Mouse (Mus musculus) heart, embryonic 15.5 days (tissue): ENCODE results near the gene Trim11. TPM values are rescaled to one million over a fixed set of nuclear protein-coding genes. Genes with fewer than 3 reads are reported as not detected.

ENCODE experiments used
- ATAC-seq: fragments of 200-750 bp; cut with Nextera tagmentation; replicated peaks from 2 replicates; pipeline ENCODE4 v1.8.0; 2017; ENCODE audit warnings: low read depth, moderate TSS enrichment; ENCODE audit not compliant: insufficient number of reproducible peaks, insufficient read depth, low FRiP score
- H3K27ac ChIP-seq: fragments of 300-500 bp; sonication (generic); 2 replicates; pipeline ENCODE4 v1.5.1; 2015; ENCODE audit warnings: mild to moderate bottlenecking, inconsistent platforms
- H3K27me3 ChIP-seq: fragments of 300-500 bp; sonication (generic); 2 replicates; pipeline ENCODE4 v1.6.1; 2015; ENCODE audit warnings: inconsistent platforms
- H3K36me3 ChIP-seq: fragments of 300-500 bp; sonication (generic); 2 replicates; pipeline ENCODE4 v1.6.1; 2015; ENCODE audit warnings: mild to moderate bottlenecking, inconsistent platforms
- H3K4me1 ChIP-seq: fragments of 300-500 bp; sonication (generic); replicated peaks from 2 replicates; pipeline ENCODE4 v1.6.1; 2015; ENCODE audit warnings: inconsistent platforms
- H3K4me2 ChIP-seq: fragments of 300-500 bp; sonication (generic); 2 replicates; pipeline ENCODE4 v1.6.1; 2015; ENCODE audit warnings: inconsistent platforms, mild to moderate bottlenecking, moderate library complexity
- H3K4me3 ChIP-seq: fragments of 300-500 bp; sonication (generic); 2 replicates; pipeline ENCODE4 v1.5.1; 2015; ENCODE audit warnings: mild to moderate bottlenecking, inconsistent platforms
- H3K9ac ChIP-seq: fragments of 300-500 bp; sonication (generic); 2 replicates; pipeline ENCODE4 v1.6.1; 2015; ENCODE audit warnings: mild to moderate bottlenecking, inconsistent platforms
- H3K9me3 ChIP-seq: fragments of 300-500 bp; sonication (generic); replicated peaks from 2 replicates; pipeline ENCODE4 v1.6.1; 2016; ENCODE audit warnings: inconsistent platforms
- WGBS: fragments of 180-500 bp; shearing (Covaris S2); methylation state at CpG from one replicate; pipeline ENCODE4 v1.1.7; 2015; ENCODE audit warnings: mixed read lengths; 5-methylcytosine and 5-hydroxymethylcytosine counted together
- polyA plus RNA-seq: library from polyadenylated mRNA; unstranded; fragments of >200 nt; fragmentation: Nextera tagmentation; extraction: Ambion mirVana; gene quantifications from 2 replicates; pipeline ENCODE4 v1.2.1, GENCODE M21; 2015

Trim11 gene
- polyA plus RNA-seq, 1 experiment from 2014 or later, result 26.9 TPM

GRCm38 (mm10) chr11:58983691-58984341, 5.9 kb downstream of the Trim11 start:
- peak; percentile 79 for ATAC-seq
- H3K27ac ChIP-seq, result peak overlapping the region; percentile 92
- peak overlapping the region; percentile 37; the same call in 1 of the 2 replicates for H3K9ac ChIP-seq
- no peaks in the 10 kb centered on the region for H3K27me3 ChIP-seq
- WGBS, result 48% methylated on average over 6 of the region's 6 CpGs
- peak overlapping the region; percentile 42 for H3K4me2 ChIP-seq
- H3K4me1 ChIP-seq, result peaks cover 94% of the 10 kb centered on the region
- H3K9me3 ChIP-seq, result no peaks in the 10 kb centered on the region
- H3K36me3 ChIP-seq, result peaks cover 43% of the 10 kb centered on the region
- H3K4me3 ChIP-seq, result no peak overlapping the region

GRCm38 (mm10) chr11:58984657-58985056, 6.8 kb downstream of the Trim11 start:
- peak overlapping the region; percentile 92 for H3K27ac ChIP-seq
- H3K4me1 ChIP-seq, result peaks cover 93% of the 10 kb centered on the region
- H3K36me3 ChIP-seq, result peaks cover 50% of the 10 kb centered on the region
- no peak overlapping the region for H3K4me3 ChIP-seq
- WGBS, result 81% methylated on average over 7 of the region's 7 CpGs
- H3K27me3 ChIP-seq, result no peaks in the 10 kb centered on the region
- H3K4me2 ChIP-seq, result peak overlapping the region; percentile 24; the same call in 1 of the 2 replicates
- peak overlapping the region; percentile 29; the same call in 1 of the 2 replicates for H3K9ac ChIP-seq
- no peak for ATAC-seq
- H3K9me3 ChIP-seq, result no peaks in the 10 kb centered on the region

- no peak overlapping the region for H3K4me2 ChIP-seq
- whole genome bisulfite sequencing, result 58% methylated on average over 3 of the region's 3 CpGs
- H3K27me3 ChIP-seq, result no peaks in the 10 kb centered on the region
- H3K27ac ChIP-seq, result peak overlapping the region; percentile 92
- ATAC-seq, result no peak
- H3K4me3 ChIP-seq, result no peak overlapping the region
- peaks cover 53% of the 10 kb centered on the region for H3K36me3 ChIP-seq
- peaks cover 93% of the 10 kb centered on the region for H3K4me1 ChIP-seq
- no peak overlapping the region for H3K9ac ChIP-seq
- no peaks in the 10 kb centered on the region for H3K9me3 ChIP-seq
Measured at GRCm38 (mm10) chr11:58985299-58985917, 7.5 kb downstream of the Trim11 start.

GRCm38 (mm10) chr11:58989166-58989565, 11.3 kb downstream of the Trim11 start:
- Histone ChIP-seq H3K4me3 (no peak overlapping the region), H3K36me3 (peaks cover 39% of the 10 kb centered on the region; the same call in 1 of the 2 replicates), H3K4me2 (no peak overlapping the region), H3K4me1 (peaks cover 96% of the 10 kb centered on the region), H3K27me3 (0 out of 2 replicates have a peak, but pooled peaks cover 4% of the 10 kb centered on the region), H3K9ac (no peak overlapping the region), H3K9me3 (no peaks in the 10 kb centered on the region), H3K27ac (peak overlapping the region; percentile 88)
- ATAC-seq, result no peak
- 95% methylated on average over 4 of the region's 4 CpGs for WGBS

- peaks cover 34% of the 10 kb centered on the region; the same call in 1 of the 2 replicates for H3K36me3 ChIP-seq
- H3K4me1 ChIP-seq, result peaks cover 96% of the 10 kb centered on the region
- WGBS, result 64% methylated on average over 17 of the region's 17 CpGs
Measured at GRCm38 (mm10) chr11:58990141-58990540, 12.2 kb downstream of the Trim11 start.

GRCm38 (mm10) chr11:58990794-58991193, 12.9 kb downstream of the Trim11 start:
- WGBS, result 40% methylated on average over 9 of the region's 9 CpGs
- H3K36me3 ChIP-seq, result peaks cover 28% of the 10 kb centered on the region; the same call in 1 of the 2 replicates
- no peak overlapping the region for H3K4me3 ChIP-seq
- H3K9ac ChIP-seq, result peak overlapping the region; percentile 40; the same call in 1 of the 2 replicates
- peaks cover 96% of the 10 kb centered on the region for H3K4me1 ChIP-seq
- H3K27ac ChIP-seq, result peak overlapping the region; percentile 88
- peak; percentile 82 for ATAC-seq
- H3K9me3 ChIP-seq, result no peaks in the 10 kb centered on the region
- peaks cover 12% of the 10 kb centered on the region for H3K27me3 ChIP-seq
- peak overlapping the region; percentile 22 for H3K4me2 ChIP-seq

More at GRCm38 (mm10) chr11:58990141-58990540, 12.2 kb downstream of the Trim11 start:
- no peak overlapping the region for H3K4me3 ChIP-seq
- peak overlapping the region; percentile 88 for H3K27ac ChIP-seq
- peak overlapping the region; percentile 22 for H3K4me2 ChIP-seq
- no peak for ATAC-seq
- H3K27me3 ChIP-seq, result peaks cover 10% of the 10 kb centered on the region
- no peaks in the 10 kb centered on the region for H3K9me3 ChIP-seq
- peak overlapping the region; percentile 40; the same call in 1 of the 2 replicates for H3K9ac ChIP-seq

GRCm38 (mm10) chr11:58991911-58992310, 14.0 kb downstream of the Trim11 start:
- no peaks in the 10 kb centered on the region for H3K9me3 ChIP-seq
- peak overlapping the region; percentile 88 for H3K27ac ChIP-seq
- WGBS, result 75% methylated on average over 3 of the region's 3 CpGs
- no peak overlapping the region for H3K9ac ChIP-seq
- ATAC-seq, result no peak
- H3K4me2 ChIP-seq, result no peak overlapping the region
- peaks cover 96% of the 10 kb centered on the region for H3K4me1 ChIP-seq
- H3K27me3 ChIP-seq, result peaks cover 12% of the 10 kb centered on the region
- peaks cover 25% of the 10 kb centered on the region; the same call in 1 of the 2 replicates for H3K36me3 ChIP-seq
- no peak overlapping the region for H3K4me3 ChIP-seq

- no peaks in the 10 kb centered on the region for H3K9me3 ChIP-seq
- H3K4me2 ChIP-seq, result no peak overlapping the region
- WGBS, result 61% methylated on average over 6 of the region's 6 CpGs
- H3K36me3 ChIP-seq, result peaks cover 17% of the 10 kb centered on the region; the same call in 1 of the 2 replicates
- H3K4me3 ChIP-seq, result no peak overlapping the region
- ATAC-seq, result no peak
- H3K27ac ChIP-seq, result peak overlapping the region; percentile 88
- H3K9ac ChIP-seq, result no peak overlapping the region
- peaks cover 96% of the 10 kb centered on the region for H3K4me1 ChIP-seq
- H3K27me3 ChIP-seq, result peaks cover 12% of the 10 kb centered on the region
Measured at GRCm38 (mm10) chr11:58993091-58993670, 15.3 kb downstream of the Trim11 start.

GRCm38 (mm10) chr11:58994337-58994826, 16.5 kb downstream of the Trim11 start:
- Histone ChIP-seq H3K9me3 (no peaks in the 10 kb centered on the region), H3K27me3 (peaks cover 12% of the 10 kb centered on the region), H3K4me3 (peak overlapping the region; percentile 25), H3K36me3 (peaks cover 10% of the 10 kb centered on the region; the same call in 1 of the 2 replicates), H3K4me2 (peak overlapping the region; percentile 54), H3K4me1 (peaks cover 97% of the 10 kb centered on the region), H3K9ac (peak overlapping the region; percentile 11), H3K27ac (peak overlapping the region; percentile 88; the same call in 1 of the 2 replicates)
- 7% methylated on average over 35 of the region's 35 CpGs for WGBS
- ATAC-seq, result peak; percentile 25; the same call in 1 of the 2 replicates

GRCm38 (mm10) chr11:58995061-58995806, 17.3 kb downstream of the Trim11 start:
- H3K9ac ChIP-seq, result no peak overlapping the region; the same call in 1 of the 2 replicates
- ATAC-seq, result no peak
- H3K27ac ChIP-seq, result peak overlapping the region; percentile 88; the same call in 1 of the 2 replicates
- H3K9me3 ChIP-seq, result no peaks in the 10 kb centered on the region
- peaks cover 97% of the 10 kb centered on the region for H3K4me1 ChIP-seq
- 74% methylated on average over 9 of the region's 9 CpGs for WGBS
- peaks cover 4% of the 10 kb centered on the region; the same call in 1 of the 2 replicates for H3K36me3 ChIP-seq
- H3K4me2 ChIP-seq, result peak overlapping the region; percentile 54
- no peak overlapping the region for H3K4me3 ChIP-seq
- peaks cover 12% of the 10 kb centered on the region for H3K27me3 ChIP-seq
